Mouse (Mus musculus) myocyte (in vitro differentiated cells): ENCODE measurements around the gene Gm4969.

Experiments used
- CEBPB ChIP-seq: IDR thresholded peaks from 2 replicates; pipeline ENCODE4 v1.6.1; 2011; ENCODE audit warnings: mild to moderate bottlenecking, moderate library complexity; ENCODE audit not compliant: poor library complexity, insufficient read depth, severe bottlenecking
- E2F4 ChIP-seq: IDR thresholded peaks from one replicate; pipeline ENCODE4 v1.6.1; 2011; ENCODE audit warnings: mild to moderate bottlenecking, control low read depth, moderate library complexity; ENCODE audit not compliant: insufficient read depth
- MAX ChIP-seq: IDR thresholded peaks from one replicate; pipeline ENCODE4 v1.6.1; 2011; ENCODE audit warnings: low read depth, mild to moderate bottlenecking, control low read depth
- MYOD1 ChIP-seq, 3 experiments: IDR thresholded peaks; one replicate each; pipeline ENCODE4 v1.6.1; 2011; ENCODE audit warnings: control low read depth in 2 of 3, low read depth in 2 of 3, mild to moderate bottlenecking in 2 of 3, moderate library complexity in 1 of 3; ENCODE audit not compliant: insufficient read length in 2 of 3, control insufficient read depth in 1 of 3
- MYOG ChIP-seq, 3 experiments: IDR thresholded peaks; one replicate each; pipeline ENCODE4 v1.6.1; 2011; ENCODE audit warnings: control low read depth in 2 of 3, low read depth in 2 of 3, mild to moderate bottlenecking in 2 of 3; ENCODE audit not compliant: insufficient read length in 2 of 3, control insufficient read depth in 1 of 3, insufficient read depth in 1 of 3
- POLR2A ChIP-seq: IDR thresholded peaks from one replicate; pipeline ENCODE4 v1.6.1; 2011; ENCODE audit warnings: low read depth, mild to moderate bottlenecking, control low read depth, moderate library complexity; ENCODE audit not compliant: insufficient read length
- POLR2AphosphoS2 ChIP-seq: IDR thresholded peaks from one replicate; pipeline ENCODE4 v1.6.1; 2011; ENCODE audit warnings: low read depth, control low read depth; ENCODE audit not compliant: insufficient read length
- REST ChIP-seq: IDR thresholded peaks from one replicate; pipeline ENCODE4 v1.6.1; 2011; ENCODE audit warnings: mild to moderate bottlenecking, control low read depth, moderate library complexity; ENCODE audit not compliant: insufficient read depth, insufficient read length
- SRF ChIP-seq: IDR thresholded peaks from one replicate; pipeline ENCODE4 v1.6.1; 2011; ENCODE audit warnings: low read depth; ENCODE audit not compliant: control insufficient read depth, insufficient read length
- TCF12 ChIP-seq: IDR thresholded peaks from one replicate; pipeline ENCODE4 v1.6.1; 2011; ENCODE audit warnings: mild to moderate bottlenecking, control low read depth; ENCODE audit not compliant: poor library complexity, insufficient read depth, severe bottlenecking
- USF1 ChIP-seq: IDR thresholded peaks from one replicate; pipeline ENCODE4 v1.6.1; 2011; ENCODE audit warnings: low read depth, mild to moderate bottlenecking, control low read depth, moderate library complexity

DNA sequence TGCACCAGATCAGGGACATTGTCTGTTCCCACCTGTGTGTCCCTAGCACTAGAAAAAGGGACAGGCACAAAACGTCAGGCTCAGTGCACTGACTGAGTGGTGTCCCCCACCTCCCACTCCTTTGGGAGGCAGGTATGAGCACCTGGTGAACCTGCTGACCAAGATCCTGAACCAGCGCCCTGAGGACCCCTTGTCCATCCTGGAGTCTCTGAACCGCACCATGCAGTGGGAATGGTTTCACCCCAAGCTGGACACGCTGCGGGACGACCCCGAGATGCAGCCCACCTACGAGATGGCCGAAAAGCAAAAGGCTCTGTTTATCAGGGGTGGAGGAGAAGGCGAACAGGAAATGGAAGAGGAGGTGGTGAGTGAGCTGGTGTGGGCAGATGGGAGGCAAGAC is 60.8 kb downstream of the Gm4969 start:
- TF ChIP-seq MAX = no peak
- TF ChIP-seq POLR2A = no peak
- no peak for TF ChIP-seq USF1
- no peak for TF ChIP-seq MYOG (IDR thresholded peaks at IDR 0.05; ENCODE audit: control insufficient read depth in 1 of 3, insufficient read depth in 1 of 3, insufficient read length in 2 of 3, low read depth in 2 of 3)
- TF ChIP-seq E2F4 = no peak
- no peak for TF ChIP-seq REST
- TF ChIP-seq POLR2AphosphoS2 = no peak
- TF ChIP-seq CEBPB = no peak
- no peak for TF ChIP-seq TCF12
- TF ChIP-seq MYOD1 (IDR thresholded peaks at IDR 0.05; ENCODE audit: control insufficient read depth in 1 of 3, insufficient read length in 2 of 3, low read depth in 2 of 3) = no peak
- no peak for TF ChIP-seq SRF
